Mouse (Mus musculus): ENCODE measurements around the gene Spag9. TPM values are rescaled to one million over a fixed set of nuclear protein-coding genes. Genes with fewer than 3 reads are reported as not detected.

Spag9 gene
- polyA plus RNA-seq, 1 experiment, result 0.17 TPM

GRCm38 (mm10) chr11:93957746-93958145 lies 38.1 kb upstream of the Spag9 start:
- Histone ChIP-seq H3K4me1 (ENCODE audit: control insufficient read depth) (peaks cover 28% of the 10 kb centered on the region), H3K36me3 (ENCODE audit: control insufficient read depth) (peaks cover 49% of the 10 kb centered on the region), H3K27me3 (ENCODE audit: control insufficient read depth) (peaks cover 7% of the 10 kb centered on the region), H3K9me3 (ENCODE audit: control insufficient read depth, low read length) (no peaks in the 10 kb centered on the region), H3K4me3 (replicated peaks) (no peak overlapping the region)
- no peak for TF ChIP-seq TAL1 (IDR thresholded peaks at IDR 0.05; ENCODE audit: low read length)
- TF ChIP-seq GATA1 (IDR thresholded peaks at IDR 0.05; ENCODE audit: low read length), result no peak

- TF ChIP-seq GATA1 (IDR thresholded peaks at IDR 0.05; ENCODE audit: low read length) (no peak), TAL1 (IDR thresholded peaks at IDR 0.05; ENCODE audit: low read length) (no peak)
- Histone ChIP-seq H3K4me1 (ENCODE audit: control insufficient read depth) (peaks cover 20% of the 10 kb centered on the region), H3K36me3 (ENCODE audit: control insufficient read depth) (peaks cover 82% of the 10 kb centered on the region), H3K4me3 (replicated peaks) (no peak overlapping the region), H3K9me3 (ENCODE audit: control insufficient read depth, low read length) (no peaks in the 10 kb centered on the region), H3K27me3 (ENCODE audit: control insufficient read depth) (no peaks in the 10 kb centered on the region)
These were observed 34.4 kb upstream of the Spag9 start for GRCm38 (mm10) chr11:93961482-93961881.

- TF ChIP-seq GATA1 (IDR thresholded peaks at IDR 0.05; ENCODE audit: low read length) (no peak), TAL1 (IDR thresholded peaks at IDR 0.05; ENCODE audit: low read length) (no peak)
- peaks cover 24% of the 10 kb centered on the region for H3K4me1 ChIP-seq (ENCODE audit: control insufficient read depth)
- no peaks in the 10 kb centered on the region for H3K9me3 ChIP-seq (ENCODE audit: control insufficient read depth, low read length)
- no peaks in the 10 kb centered on the region for H3K27me3 ChIP-seq (ENCODE audit: control insufficient read depth)
- no peak overlapping the region for H3K4me3 ChIP-seq (replicated peaks)
- peaks cover 75% of the 10 kb centered on the region for H3K36me3 ChIP-seq (ENCODE audit: control insufficient read depth)
These were observed 32.9 kb upstream of the Spag9 start for GRCm38 (mm10) chr11:93963013-93963412.

GRCm38 (mm10) chr11:93965391-93965790 lies 30.5 kb upstream of the Spag9 start:
- Histone ChIP-seq H3K36me3 (ENCODE audit: control insufficient read depth) (peaks cover 54% of the 10 kb centered on the region), H3K27me3 (ENCODE audit: control insufficient read depth) (no peaks in the 10 kb centered on the region), H3K4me3 (replicated peaks) (no peak overlapping the region), H3K9me3 (ENCODE audit: control insufficient read depth, low read length) (no peaks in the 10 kb centered on the region), H3K4me1 (ENCODE audit: control insufficient read depth) (peaks cover 34% of the 10 kb centered on the region)
- no peak for TF ChIP-seq TAL1 (IDR thresholded peaks at IDR 0.05; ENCODE audit: low read length)

- H3K27me3 ChIP-seq (ENCODE audit: control insufficient read depth), result no peaks in the 10 kb centered on the region
- peaks cover 34% of the 10 kb centered on the region for H3K4me1 ChIP-seq (ENCODE audit: control insufficient read depth)
- TF ChIP-seq GATA1 (IDR thresholded peaks at IDR 0.05; ENCODE audit: low read length), result no peak
- TF ChIP-seq TAL1 (IDR thresholded peaks at IDR 0.05; ENCODE audit: low read length), result no peak
- peaks cover 37% of the 10 kb centered on the region for H3K36me3 ChIP-seq (ENCODE audit: control insufficient read depth)
- H3K4me3 ChIP-seq (replicated peaks), result peak overlapping the region; percentile 88
- H3K9me3 ChIP-seq (ENCODE audit: control insufficient read depth, low read length), result no peaks in the 10 kb centered on the region
These were observed 28.5 kb upstream of the Spag9 start for GRCm38 (mm10) chr11:93967381-93967780.

GRCm38 (mm10) chr11:93968005-93968847 lies 27.7 kb upstream of the Spag9 start, which contains the start of the genes Gm20390 and Nme1:
Gm20390 (minus strand) TSS chr11:93968293.
Nme1 (minus strand) TSS chr11:93968521.
- TF ChIP-seq TAL1 (IDR thresholded peaks at IDR 0.05; ENCODE audit: low read length), result no peak
- TF ChIP-seq GATA1 (IDR thresholded peaks at IDR 0.05; ENCODE audit: low read length), result no peak

GRCm38 (mm10) chr11:93968848-93969128 lies 27.1 kb upstream of the Spag9 start:
- H3K9me3 ChIP-seq (ENCODE audit: control insufficient read depth, low read length), result no peaks in the 10 kb centered on the region
- H3K4me1 ChIP-seq (ENCODE audit: control insufficient read depth), result peaks cover 34% of the 10 kb centered on the region
- no peaks in the 10 kb centered on the region for H3K27me3 ChIP-seq (ENCODE audit: control insufficient read depth)
- peak overlapping the region; percentile 88 for H3K4me3 ChIP-seq (replicated peaks)
- TF ChIP-seq GATA1 (IDR thresholded peaks at IDR 0.05; ENCODE audit: low read length), result no peak
- no peak for TF ChIP-seq TAL1 (IDR thresholded peaks at IDR 0.05; ENCODE audit: low read length)
- peaks cover 23% of the 10 kb centered on the region for H3K36me3 ChIP-seq (ENCODE audit: control insufficient read depth)

More at GRCm38 (mm10) chr11:93968005-93968847, 27.7 kb upstream of the Spag9 start, which contains the start of the genes Gm20390 and Nme1:
- peaks cover 34% of the 10 kb centered on the region for H3K4me1 ChIP-seq (ENCODE audit: control insufficient read depth)
- H3K27me3 ChIP-seq (ENCODE audit: control insufficient read depth), result no peaks in the 10 kb centered on the region
- peaks cover 29% of the 10 kb centered on the region for H3K36me3 ChIP-seq (ENCODE audit: control insufficient read depth)
- H3K4me3 ChIP-seq (replicated peaks), result peak within 1 kb of the TSS; percentile 88
- H3K9me3 ChIP-seq (ENCODE audit: control insufficient read depth, low read length), result no peaks in the 10 kb centered on the region

- Histone ChIP-seq H3K4me1 (ENCODE audit: control insufficient read depth) (peaks cover 34% of the 10 kb centered on the region), H3K4me3 (replicated peaks) (peak overlapping the region; percentile 88), H3K36me3 (ENCODE audit: control insufficient read depth) (peaks cover 19% of the 10 kb centered on the region), H3K27me3 (ENCODE audit: control insufficient read depth) (no peaks in the 10 kb centered on the region), H3K9me3 (ENCODE audit: control insufficient read depth, low read length) (no peaks in the 10 kb centered on the region)
- TF ChIP-seq TAL1 (IDR thresholded peaks at IDR 0.05; ENCODE audit: low read length) (no peak), GATA1 (IDR thresholded peaks at IDR 0.05; ENCODE audit: low read length) (no peak)
These were observed 26.7 kb upstream of the Spag9 start for GRCm38 (mm10) chr11:93969171-93969570.

- H3K4me1 ChIP-seq (ENCODE audit: control insufficient read depth), result peaks cover 34% of the 10 kb centered on the region
- no peaks in the 10 kb centered on the region for H3K9me3 ChIP-seq (ENCODE audit: control insufficient read depth, low read length)
- no peak overlapping the region for H3K4me3 ChIP-seq (replicated peaks)
- no peaks in the 10 kb centered on the region for H3K27me3 ChIP-seq (ENCODE audit: control insufficient read depth)
- H3K36me3 ChIP-seq (ENCODE audit: control insufficient read depth), result peaks cover 13% of the 10 kb centered on the region
- TF ChIP-seq GATA1 (IDR thresholded peaks at IDR 0.05; ENCODE audit: low read length), result no peak
- no peak for TF ChIP-seq TAL1 (IDR thresholded peaks at IDR 0.05; ENCODE audit: low read length)
These were observed 26.1 kb upstream of the Spag9 start for GRCm38 (mm10) chr11:93969799-93970198.

All from erythroblast, embryonic 14.5 days (primary cell).